Mouse (Mus musculus): ENCODE measurements around the gene Mageh1.
A peak's percentile ranks its signal among the peaks of the same experiment; 100 is the strongest.
"Not testable (repeated sequence)": the region's sequence is repeated elsewhere in the genome, so short reads cannot be mapped to it uniquely, and the experiment has no call there.

The Mageh1 gene

DNA sequence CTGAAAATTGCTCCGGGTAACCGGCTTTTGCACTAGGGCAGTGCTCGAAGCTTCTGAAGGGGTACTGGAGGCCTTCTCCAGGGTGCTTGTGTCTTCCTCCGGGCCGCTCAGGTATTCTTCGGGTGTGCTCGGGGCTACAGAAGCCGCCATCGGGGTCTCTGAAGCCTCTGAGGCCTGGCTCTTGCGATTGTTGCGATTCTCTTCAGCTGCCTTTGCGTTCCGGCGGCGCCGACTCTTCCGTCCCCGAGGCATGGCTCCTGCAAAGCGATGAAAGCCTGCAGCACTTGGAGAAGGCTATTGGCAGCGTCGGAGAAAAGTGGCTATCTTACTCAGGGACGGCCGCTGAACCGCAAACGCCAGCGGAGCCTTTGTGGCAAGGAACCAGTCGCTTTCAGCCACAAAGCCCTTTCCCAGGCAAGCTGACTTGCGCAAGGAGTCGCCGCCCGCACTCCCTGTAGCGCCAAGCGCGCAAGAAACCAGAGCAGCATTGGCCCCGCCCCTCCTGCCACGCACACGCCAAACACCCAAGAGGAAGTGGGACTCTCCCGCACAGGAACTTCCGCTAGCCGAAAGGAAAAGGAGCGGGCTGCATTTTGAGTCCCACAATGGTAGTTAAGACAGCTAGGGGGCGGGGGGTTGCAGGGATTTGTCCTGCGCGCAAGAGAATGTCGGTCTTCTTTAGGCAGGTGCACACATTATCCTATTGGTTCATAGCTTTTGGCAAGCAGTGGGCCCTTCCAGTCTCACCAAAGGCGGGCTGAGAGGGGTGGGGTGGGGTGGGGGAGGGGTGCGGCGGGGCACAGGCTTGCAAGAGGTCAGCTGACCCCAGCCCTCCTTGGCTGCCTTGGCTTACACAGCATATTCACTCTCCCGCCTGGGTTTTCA, at the start of gene Mageh1:
Gene Mageh1 (minus strand): TSS at position 489 of the 885 bp plus-strand sequence.
- DNase-seq (ENCODE audit: low spot score), result peak; percentile 74

- not testable (repeated sequence) for DNase-seq (ENCODE audit: low spot score)
These were observed 783 bp upstream of the Mageh1 start for GRCm38 (mm10) chrX:153037972-153038744.

GRCm38 (mm10) chrX:153031547-153031946, 5.8 kb downstream of the Mageh1 start:
- DNase-seq (ENCODE audit: low spot score), result not testable (repeated sequence)

DNA sequence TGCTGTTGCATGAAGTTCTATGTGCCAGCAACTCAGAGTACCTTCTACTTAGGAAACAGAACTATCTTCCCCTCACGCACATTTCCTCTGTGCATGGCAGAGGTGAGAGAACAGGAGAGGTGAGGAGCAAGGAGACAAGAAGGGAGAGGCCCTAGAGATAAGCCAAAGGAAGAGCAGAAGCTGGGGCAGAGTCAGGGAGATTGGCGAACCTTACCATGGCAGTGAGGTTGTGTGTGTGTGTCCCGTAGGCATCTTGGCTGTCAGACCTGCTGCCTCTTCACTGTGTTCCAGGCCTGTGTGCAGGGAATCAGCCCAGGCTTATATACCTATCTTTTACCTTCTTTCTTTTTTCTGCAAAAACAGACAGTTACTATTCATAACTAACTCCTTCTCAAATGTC, 11.7 kb downstream of the Mageh1 start:
- DNase-seq (ENCODE audit: low spot score), result not testable (repeated sequence)

DNA sequence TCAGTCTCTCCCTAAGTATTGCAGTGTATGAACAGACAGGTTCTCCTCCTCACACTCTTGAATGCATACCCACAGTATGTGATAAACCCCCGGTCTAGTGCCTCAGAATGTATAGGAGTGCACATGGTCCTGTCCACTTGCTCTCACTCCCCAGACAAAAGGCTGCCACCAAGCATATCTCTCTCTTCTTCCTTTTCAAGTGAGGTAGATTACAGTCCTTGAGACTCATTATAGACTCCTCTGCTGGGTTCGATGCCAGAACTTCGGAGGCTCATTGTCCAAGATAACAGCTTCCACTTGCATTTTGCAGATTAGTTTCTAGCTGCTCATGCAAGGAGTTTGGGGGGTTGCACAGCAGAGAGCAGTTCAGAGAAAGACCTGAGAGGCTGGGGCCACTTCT, 12.1 kb downstream of the Mageh1 start:
- DNase-seq (ENCODE audit: low spot score), result not testable (repeated sequence)

DNA sequence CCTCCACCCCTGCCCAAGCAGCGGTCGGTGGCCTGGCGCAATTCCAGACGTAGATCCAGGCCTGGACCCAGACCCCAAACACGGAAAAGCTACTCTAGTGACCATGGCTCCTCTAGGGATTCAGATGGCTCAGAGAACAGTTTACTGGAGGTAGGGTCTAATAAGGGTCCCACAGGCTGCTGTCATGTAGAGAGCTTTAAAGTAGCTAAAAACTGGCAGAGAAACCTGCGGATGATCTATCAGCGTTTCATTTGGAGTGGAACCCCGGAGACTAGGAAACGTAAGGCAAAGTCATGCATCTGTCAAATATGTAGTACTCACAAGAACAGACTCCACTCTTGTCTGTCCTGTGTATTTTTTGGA, 29.7 kb downstream of the Mageh1 start:
- no peak for DNase-seq (ENCODE audit: low spot score)

- peak; percentile 22 for DNase-seq (ENCODE audit: low spot score)
These were observed 30.2 kb downstream of the Mageh1 start for GRCm38 (mm10) chrX:153007021-153007684.

GRCm38 (mm10) chrX:153006387-153006841, 31.0 kb downstream of the Mageh1 start, which contains the start of gene Usp51:
Gene Usp51, plus strand, starts transcription at chrX:153006469.
- peak; percentile 4 for DNase-seq (ENCODE audit: low spot score)

- not testable (repeated sequence) for DNase-seq (ENCODE audit: low spot score)
These were observed 41.3 kb downstream of the Mageh1 start for GRCm38 (mm10) chrX:152996105-152996504.

DNA sequence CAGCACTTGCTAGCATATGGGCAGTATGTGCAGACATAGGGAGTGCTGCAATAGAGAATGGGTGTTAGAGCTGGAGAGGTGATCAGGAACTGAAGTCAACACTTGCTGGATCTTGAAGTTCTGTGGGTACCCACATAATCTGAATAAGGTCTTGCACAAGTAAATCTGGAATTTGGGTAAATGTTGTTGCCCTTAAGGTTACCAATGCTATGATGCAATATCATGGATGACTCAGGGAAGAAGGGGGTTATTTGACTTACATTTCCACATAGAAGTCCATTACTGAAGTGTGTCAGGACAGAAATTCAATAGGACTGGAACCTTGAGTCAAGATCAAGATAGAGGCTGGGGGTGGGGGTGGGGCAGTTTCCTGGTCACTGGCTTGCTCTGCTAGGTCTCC, 47.5 kb downstream of the Mageh1 start:
- DNase-seq (ENCODE audit: low spot score), result not testable (repeated sequence)

Measured in testis, postnatal 14 days (tissue).